Mouse (Mus musculus) intestine, embryonic 16.5 days (tissue): ENCODE measurements around the gene Magea10. TPM values are rescaled to one million over a fixed set of nuclear protein-coding genes. Genes with fewer than 3 reads are reported as not detected.

ENCODE experiments used
- ATAC-seq: fragments of 200-750 bp; cut with Nextera tagmentation; 2 replicates; pipeline ENCODE4 v1.8.0; 2017; ENCODE audit warnings: moderate TSS enrichment, moderate library complexity
- H3K27ac ChIP-seq: fragments of 300-500 bp; sonication (generic); 2 replicates; pipeline ENCODE4 v1.5.1; 2014; ENCODE audit warnings: mild to moderate bottlenecking, low read length
- H3K27me3 ChIP-seq: fragments of 300-500 bp; sonication (generic); replicated peaks from 2 replicates; pipeline ENCODE4 v1.6.1; 2014; ENCODE audit warnings: low read length, control low read depth, mixed read lengths; ENCODE audit not compliant: control insufficient read depth, insufficient read depth
- H3K36me3 ChIP-seq: fragments of 300-500 bp; sonication (generic); 2 replicates; pipeline ENCODE4 v1.6.1; 2014; ENCODE audit warnings: low read length, control low read depth; ENCODE audit not compliant: control insufficient read depth, insufficient read depth
- H3K4me1 ChIP-seq: fragments of 300-500 bp; sonication (generic); 2 replicates; pipeline ENCODE4 v1.6.1; 2014; ENCODE audit warnings: low read length, control low read depth, mixed read lengths; ENCODE audit not compliant: control insufficient read depth, insufficient read depth
- H3K4me2 ChIP-seq: fragments of 300-500 bp; sonication (generic); 2 replicates; pipeline ENCODE4 v1.6.1; 2014; ENCODE audit warnings: low read depth, low read length, control low read depth
- H3K4me3 ChIP-seq: fragments of 300-500 bp; sonication (generic); 2 replicates; pipeline ENCODE4 v1.5.1; 2014; ENCODE audit warnings: mild to moderate bottlenecking, low read length
- H3K9ac ChIP-seq: fragments of 300-500 bp; sonication (generic); 2 replicates; pipeline ENCODE4 v1.6.1; 2014; ENCODE audit warnings: low read depth, low read length
- H3K9me3 ChIP-seq: fragments of 300-500 bp; sonication (generic); 2 replicates; pipeline ENCODE4 v1.6.1; 2016; ENCODE audit warnings: low read length, control low read depth; ENCODE audit not compliant: control insufficient read depth
- WGBS: fragments of 180-500 bp; shearing (Covaris S2); extraction: QIAGEN DNeasy Blood & Tissue Kit; methylation state at CpG from one replicate; pipeline ENCODE4 v1.1.7; 2014; 5-methylcytosine and 5-hydroxymethylcytosine counted together
- polyA plus RNA-seq: library from polyadenylated mRNA; unstranded; fragments of >200 nt; fragmentation: Nextera tagmentation; extraction: Ambion mirVana; gene quantifications from 2 replicates; pipeline ENCODE4 v1.2.1, GENCODE M21; 2015

Magea10 gene
- polyA plus RNA-seq: not detected in 2 replicates

GRCm38 (mm10) chrX:72386758-72387157 is at the start of gene Magea10:
Magea10 (minus strand) TSS chrX:72386858.
- 94% methylated on average over 6 of the region's 6 CpGs for whole genome bisulfite sequencing
- Histone ChIP-seq H3K36me3 (no peaks in the 10 kb centered on the region), H3K4me1 (no peaks in the 10 kb centered on the region), H3K27ac (no peak within 1 kb of the TSS), H3K9ac (no peak within 1 kb of the TSS), H3K4me3 (no peak within 1 kb of the TSS), H3K4me2 (no peak within 1 kb of the TSS), H3K27me3 (no peaks in the 10 kb centered on the region), H3K9me3 (no peaks in the 10 kb centered on the region)
- ATAC-seq: no peak

GRCm38 (mm10) chrX:72381972-72382371 is 4.7 kb downstream of the Magea10 start:
- ATAC-seq: no peak
- Histone ChIP-seq H3K4me3 (no peak overlapping the region), H3K4me1 (no peaks in the 10 kb centered on the region), H3K36me3 (no peaks in the 10 kb centered on the region), H3K27me3 (no peaks in the 10 kb centered on the region), H3K9ac (no peak overlapping the region), H3K27ac (no peak overlapping the region), H3K4me2 (no peak overlapping the region), H3K9me3 (no peaks in the 10 kb centered on the region)
- WGBS: 58% methylated on average over 1 of the region's 1 CpGs

Other genes starting within 250 kb of the Magea10 start
- not detected in 2 replicates for gene Magea4, start 164.8 kb downstream of the Magea10 start, polyA plus RNA-seq
- 1.1 and 1.2 TPM in 2 replicates for gene Gabre, start 112.1 kb downstream of the Magea10 start, polyA plus RNA-seq